Mouse (Mus musculus): ENCODE data around the gene Gjd3. TPM values are rescaled to one million over a fixed set of nuclear protein-coding genes. Genes with fewer than 3 reads are reported as not detected.

Gene Gjd3
- total and polyA plus RNA-seq, 3 experiments: not detected

DNA sequence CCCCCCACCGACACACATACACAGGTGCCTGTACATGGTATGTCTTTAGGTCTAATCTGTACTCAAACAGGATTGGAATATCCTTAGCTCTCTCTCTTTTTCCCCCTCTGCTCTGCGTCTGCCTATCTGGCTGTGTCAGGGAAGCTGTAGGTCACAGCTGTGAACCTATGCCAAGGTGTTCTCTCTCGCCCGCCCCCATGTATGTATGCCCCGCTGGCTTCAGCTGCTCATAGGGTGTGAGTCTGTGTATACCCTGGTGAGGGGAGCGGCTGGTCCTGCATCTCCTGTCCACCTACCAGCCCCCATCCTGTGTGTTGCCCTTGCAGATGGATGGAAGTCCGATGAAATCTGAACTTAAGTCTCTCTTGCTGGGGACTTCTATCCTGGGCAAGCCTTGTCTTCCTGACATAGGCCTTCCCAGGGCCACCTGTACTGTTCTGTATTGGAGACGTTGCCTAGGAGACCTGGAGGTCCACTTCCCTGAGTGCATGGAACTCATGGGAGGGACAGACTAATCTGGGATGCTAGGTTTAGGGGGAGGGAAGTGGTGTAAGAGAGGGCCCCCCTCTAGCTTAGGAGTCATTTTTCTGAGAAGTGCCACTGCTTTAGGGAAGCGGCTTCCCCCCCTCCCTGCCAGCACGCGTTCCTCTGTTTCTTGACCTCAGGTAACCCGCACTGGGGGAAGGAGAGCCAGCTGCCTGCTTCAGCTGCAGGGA is 33.4 kb downstream of the Gjd3 start (continued):
- no peak for TF ChIP-seq ELF1 (IDR thresholded peaks at IDR 0.05; ENCODE audit: low read depth, low read length)
- no peak for TF ChIP-seq NRF1 (IDR thresholded peaks at IDR 0.05; ENCODE audit: insufficient read depth, low read depth, low read length, poor library complexity, severe bottlenecking)
- TF ChIP-seq MYC (IDR thresholded peaks at IDR 0.05; ENCODE audit: low read depth, low read length): 0 out of 2 replicates have a peak, but pooled peaks have one; percentile 33
- TF ChIP-seq ETS1 (IDR thresholded peaks at IDR 0.05; ENCODE audit: low read depth, low read length): peak; percentile 54; the same call in 1 of the 2 replicates
- TF ChIP-seq MEF2A (IDR thresholded peaks at IDR 0.05; ENCODE audit: extremely low read depth, insufficient replicate concordance, low read depth, low read length, poor library complexity, severe bottlenecking): no peak
- no peak for TF ChIP-seq RAD21 (IDR thresholded peaks at IDR 0.05; ENCODE audit: low read depth, low read length)

- no peaks in the 10 kb centered on the region for H3K27me3 ChIP-seq (ENCODE audit: control insufficient read depth in 1 of 2, insufficient read depth in 2 of 2, low read length in 2 of 2)
- H3K36me3 ChIP-seq (ENCODE audit: control insufficient read depth in 1 of 2, insufficient read depth in 2 of 2, low read length in 2 of 2): peaks cover 0 to 35% of the 10 kb centered on the region in 2 experiments; a peak in 2 of 4 replicates
- H3K9ac ChIP-seq (ENCODE audit: control insufficient read depth, low read depth, low read length, poor library complexity, severe bottlenecking): peak overlapping the region; percentile 15
- H3K4me3 ChIP-seq (ENCODE audit: control insufficient read depth in 1 of 2, insufficient read depth in 1 of 2, low read depth in 2 of 2, low read length in 2 of 2): peak overlapping the region in 1 of 2 experiments; percentile 18; a peak in 2 of 4 replicates
- peak; percentile 84 for DNase-seq (ENCODE audit: low read depth, low spot score)
- peak overlapping the region; percentile 73 for H3K27ac ChIP-seq (ENCODE audit: control insufficient read depth, low read depth, low read length)
- 0 out of 2 replicates have a peak, but pooled peaks cover 2% of the 10 kb centered on the region for H3K79me2 ChIP-seq (ENCODE audit: control insufficient read depth, insufficient read depth, low read length, poor library complexity)
- peaks cover 22 to 37% of the 10 kb centered on the region in 2 experiments for H3K4me1 ChIP-seq (ENCODE audit: control insufficient read depth in 1 of 2, insufficient read depth in 2 of 2, low read length in 2 of 2)
- TF ChIP-seq RAD21 (IDR thresholded peaks at IDR 0.05; ENCODE audit: low read depth, low read length): no peak
- no peak; the same call in 1 of the 2 replicates for TF ChIP-seq E2F4 (IDR thresholded peaks at IDR 0.05; ENCODE audit: borderline replicate concordance, low read depth, low read length)
- TF ChIP-seq HCFC1 (IDR thresholded peaks at IDR 0.05; ENCODE audit: low read depth, low read length): 0 out of 2 replicates have a peak, but pooled peaks have one; percentile 6
- peak; percentile 57 for TF ChIP-seq MAX (IDR thresholded peaks at IDR 0.05; ENCODE audit: low read length)
- TF ChIP-seq MYB (IDR thresholded peaks at IDR 0.05; ENCODE audit: low read depth, low read length): peak; percentile 30
- peak; percentile 79 for TF ChIP-seq GATA1 (IDR thresholded peaks at IDR 0.05; ENCODE audit: low read depth, low read length)
- peak; percentile 51 for TF ChIP-seq TAL1 (IDR thresholded peaks at IDR 0.05; ENCODE audit: low read length)
- TF ChIP-seq BHLHE40 (IDR thresholded peaks at IDR 0.05; ENCODE audit: borderline replicate concordance, low read depth, low read length): peak; percentile 71
- peak; percentile 21 for TF ChIP-seq TCF12 (IDR thresholded peaks at IDR 0.05; ENCODE audit: low read depth, low read length)
- peak; percentile 75 for TF ChIP-seq MXI1 (IDR thresholded peaks at IDR 0.05; ENCODE audit: low read depth, low read length)
- peak; percentile 55; the same call in 1 of the 2 replicates for TF ChIP-seq ETS1 (IDR thresholded peaks at IDR 0.05; ENCODE audit: low read depth, low read length)
- no peak for TF ChIP-seq JUND (IDR thresholded peaks at IDR 0.05; ENCODE audit: low read depth, low read length)
- peak; percentile 94 for TF ChIP-seq RCOR1 (IDR thresholded peaks at IDR 0.05; ENCODE audit: low read depth, low read length)
- TF ChIP-seq MAZ (IDR thresholded peaks at IDR 0.05; ENCODE audit: low read depth, low read length): peak; percentile 87
- peak; percentile 51 to 75 for TF ChIP-seq EP300 (IDR thresholded peaks at IDR 0.05; ENCODE audit: low read depth in 1 of 2, low read length in 2 of 2)
- no peak for TF ChIP-seq MAFK (IDR thresholded peaks at IDR 0.05; ENCODE audit: borderline replicate concordance, low read depth, low read length)
- peak; percentile 63 for TF ChIP-seq MYC (IDR thresholded peaks at IDR 0.05; ENCODE audit: low read depth, low read length)
- peak; percentile 51 for TF ChIP-seq ELF1 (IDR thresholded peaks at IDR 0.05; ENCODE audit: low read depth, low read length)
- peak; percentile 83; the same call in 1 of the 2 replicates for TF ChIP-seq SIN3A (IDR thresholded peaks at IDR 0.05; ENCODE audit: low read length)
- H3K9me3 ChIP-seq (replicated peaks; ENCODE audit: insufficient read depth, low read length): no peaks in the 10 kb centered on the region
Measured at GRCm38 (mm10) chr11:98947969-98948569, 34.7 kb downstream of the Gjd3 start.

Data from MEL (cell line).